Mouse (Mus musculus): ENCODE results near the gene Rora.

The Rora gene

DNA sequence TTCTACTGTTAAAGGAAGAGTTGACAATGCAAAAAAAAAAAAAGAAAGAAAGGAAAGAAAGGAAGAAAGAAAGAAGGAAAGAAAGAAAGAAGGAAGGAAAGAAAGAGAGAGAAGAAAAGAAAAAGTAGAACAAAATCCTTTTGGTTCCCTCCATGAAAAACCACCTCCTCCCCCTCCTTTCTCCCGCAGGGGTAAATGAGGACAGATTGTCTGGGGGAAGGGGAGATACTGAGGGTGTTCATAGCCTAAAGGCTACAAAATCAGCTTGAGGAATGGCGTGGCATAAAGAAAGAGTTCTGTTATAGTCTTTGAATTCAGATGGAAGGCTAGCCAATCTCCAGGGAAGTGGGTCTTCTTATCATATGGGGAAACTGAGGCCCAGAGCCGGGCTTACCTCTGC is 107.3 kb downstream of the Rora start:
- DNase-seq: no peak

DNA sequence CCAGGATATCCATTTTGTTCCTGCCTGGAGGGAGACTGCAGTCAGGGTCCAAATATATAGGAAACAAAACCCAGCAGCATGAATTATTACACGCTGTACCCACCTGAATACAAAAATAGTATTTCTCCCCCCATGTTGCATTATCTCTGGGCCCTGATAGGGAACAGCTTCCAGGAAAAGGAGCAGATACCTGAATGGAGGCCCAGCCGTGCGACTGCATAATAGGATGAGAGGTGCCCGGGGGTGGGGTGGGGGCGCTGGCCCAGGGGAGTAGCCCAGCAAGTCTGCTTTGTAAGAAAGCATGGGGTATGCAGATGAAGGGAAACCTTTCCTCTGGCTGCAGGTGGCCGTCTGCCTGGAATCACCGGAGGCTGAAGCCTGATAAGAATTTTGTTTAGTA is 108.1 kb downstream of the Rora start:
- no peak for DNase-seq

DNA sequence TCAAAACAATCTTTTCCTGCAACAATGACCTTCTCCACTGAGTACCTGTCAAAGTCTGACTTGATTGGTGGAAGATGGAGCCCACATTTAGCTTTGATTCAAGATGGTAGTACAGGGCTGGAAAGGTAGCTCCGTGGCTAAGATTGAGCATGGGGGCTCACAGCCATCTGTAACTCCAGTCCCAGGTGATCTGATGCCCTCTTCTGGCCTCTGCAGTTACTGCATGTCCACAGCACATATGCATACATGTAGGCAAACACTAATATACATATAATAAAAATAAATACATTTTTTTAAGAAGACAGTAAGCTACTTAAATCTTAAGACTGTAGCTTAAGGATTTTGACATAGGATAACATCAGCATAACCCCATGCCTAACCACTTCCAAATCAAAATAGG is 112.0 kb downstream of the Rora start:
- DNase-seq: no peak

GRCm38 (mm10) chr9:68769638-68770037 is 116.1 kb downstream of the Rora start:
- DNase-seq: no peak

GRCm38 (mm10) chr9:68771383-68771782 is 117.8 kb downstream of the Rora start:
- no peak for DNase-seq

- no peak for DNase-seq
Observed at GRCm38 (mm10) chr9:68773770-68774169, 120.2 kb downstream of the Rora start.

GRCm38 (mm10) chr9:68782011-68782410 is 128.4 kb downstream of the Rora start:
- DNase-seq: no peak

- no peak for DNase-seq
Observed at GRCm38 (mm10) chr9:68782604-68783003, 129.0 kb downstream of the Rora start.

DNA sequence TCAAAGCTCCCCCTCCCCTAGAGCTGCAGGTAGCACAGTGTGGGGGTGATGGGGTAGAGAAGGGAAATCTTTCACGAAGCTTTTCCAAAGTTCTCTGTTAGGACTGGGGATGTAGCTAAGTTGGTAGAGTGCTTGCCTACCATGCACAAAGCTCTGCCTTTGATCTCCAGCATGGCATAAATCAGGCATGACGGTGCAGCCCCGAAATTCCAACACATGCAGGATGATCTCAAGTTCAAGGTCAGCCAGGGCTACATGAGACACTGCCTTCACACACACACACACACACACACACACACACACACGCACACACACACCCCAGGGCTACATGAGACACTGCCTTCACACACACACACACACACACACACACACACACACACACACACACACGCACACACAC is 129.7 kb downstream of the Rora start:
- no peak for DNase-seq

DNA sequence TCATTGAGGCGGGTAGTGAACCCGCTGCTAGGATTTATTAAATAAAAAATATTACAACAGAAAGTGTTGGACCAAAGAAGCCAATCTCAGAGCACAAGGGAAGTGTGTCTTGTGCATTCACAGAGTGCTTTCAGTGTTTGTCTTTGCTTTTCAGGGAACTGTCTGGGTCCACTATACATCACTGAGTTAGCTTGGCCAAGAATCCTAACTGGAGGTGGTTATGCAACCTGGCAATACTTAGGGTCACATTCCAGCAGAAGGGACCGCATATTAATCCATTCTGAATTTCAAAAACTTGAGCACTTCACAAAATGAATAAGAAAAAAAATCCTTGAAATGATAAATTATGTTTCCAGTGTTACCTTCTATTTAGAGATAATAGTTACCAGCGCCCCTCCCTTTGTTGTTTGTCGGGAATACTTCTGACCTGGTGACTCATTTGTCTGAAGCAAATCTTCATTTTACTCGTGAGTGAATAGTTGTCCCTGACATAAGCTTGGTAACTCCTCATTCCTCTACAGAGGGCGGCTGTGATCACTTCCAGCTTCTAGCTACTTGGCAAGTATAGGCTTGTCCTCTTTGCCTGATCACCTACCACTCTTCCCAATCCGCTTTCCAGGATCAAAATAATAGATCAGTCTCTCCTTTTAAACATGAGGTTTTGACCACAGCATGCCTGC is 133.2 kb downstream of the Rora start:
- DNase-seq: no peak

DNA sequence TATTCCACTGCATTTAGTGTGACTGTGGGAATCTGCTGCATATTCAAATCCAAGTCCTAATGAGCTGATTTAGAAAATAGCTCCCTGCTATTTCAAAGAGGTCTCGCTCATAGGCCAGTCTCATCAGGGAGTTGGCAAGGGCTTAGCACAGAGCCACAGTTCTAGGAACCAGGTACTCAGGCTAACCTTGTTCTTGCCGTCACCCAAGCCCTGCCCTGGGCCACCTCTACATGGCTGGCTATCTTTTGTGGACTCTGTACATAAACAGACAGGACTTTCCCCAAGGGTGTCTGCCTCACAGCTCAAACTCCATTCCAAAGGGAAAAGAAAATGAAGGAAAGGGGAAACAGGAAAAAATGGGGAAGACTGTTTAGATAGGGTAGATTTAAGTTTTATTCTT is 134.1 kb downstream of the Rora start:
- no peak for DNase-seq

DNA sequence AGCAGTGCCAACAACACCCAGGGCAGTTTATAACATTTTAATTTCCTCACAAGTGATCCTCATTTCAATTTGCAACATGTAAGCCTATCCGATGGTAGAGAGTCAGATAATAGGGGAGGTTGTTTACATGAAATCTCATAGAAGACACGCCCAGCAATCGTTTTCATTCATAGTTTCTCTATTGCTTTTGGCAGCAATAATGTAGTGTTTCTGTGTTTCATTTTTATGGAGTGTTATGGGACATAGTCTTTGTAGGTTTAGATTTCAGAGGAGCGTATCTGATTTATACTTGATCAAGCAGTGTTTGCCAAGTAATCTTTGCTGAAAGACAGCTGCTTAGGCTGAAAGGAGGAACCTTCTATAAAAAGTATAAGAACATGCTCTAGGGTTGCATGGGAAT is 137.3 kb downstream of the Rora start:
- no peak for DNase-seq

GRCm38 (mm10) chr9:68791982-68792540 is 138.5 kb downstream of the Rora start:
- no peak for DNase-seq

DNA sequence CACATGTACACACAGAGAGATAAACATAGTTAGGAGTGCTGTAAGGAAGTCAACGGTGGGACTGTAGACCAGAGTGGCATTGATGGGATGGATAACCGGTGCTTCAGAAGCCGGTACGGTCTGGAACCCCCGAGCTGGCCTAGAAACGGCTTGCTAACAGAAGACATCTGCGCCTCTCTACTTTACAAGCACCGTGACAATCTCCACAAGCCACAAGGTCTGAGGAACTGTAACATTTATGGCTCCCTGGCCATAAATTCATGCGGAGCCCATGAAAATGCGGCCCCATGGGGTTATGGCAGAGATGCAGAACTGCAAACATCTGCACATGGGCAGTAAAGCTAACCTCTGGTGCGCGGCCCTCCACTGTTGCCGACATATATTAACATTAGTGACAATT is 141.7 kb downstream of the Rora start:
- DNase-seq: no peak

- DNase-seq: no peak
Observed at GRCm38 (mm10) chr9:68798221-68798620, 144.6 kb downstream of the Rora start.

GRCm38 (mm10) chr9:68799065-68799464 is 145.5 kb downstream of the Rora start:
- no peak for DNase-seq

- DNase-seq: no peak
Observed at GRCm38 (mm10) chr9:68804229-68804628, 150.6 kb downstream of the Rora start.

GRCm38 (mm10) chr9:68805776-68806175 is 152.2 kb downstream of the Rora start:
- DNase-seq: no peak

DNA sequence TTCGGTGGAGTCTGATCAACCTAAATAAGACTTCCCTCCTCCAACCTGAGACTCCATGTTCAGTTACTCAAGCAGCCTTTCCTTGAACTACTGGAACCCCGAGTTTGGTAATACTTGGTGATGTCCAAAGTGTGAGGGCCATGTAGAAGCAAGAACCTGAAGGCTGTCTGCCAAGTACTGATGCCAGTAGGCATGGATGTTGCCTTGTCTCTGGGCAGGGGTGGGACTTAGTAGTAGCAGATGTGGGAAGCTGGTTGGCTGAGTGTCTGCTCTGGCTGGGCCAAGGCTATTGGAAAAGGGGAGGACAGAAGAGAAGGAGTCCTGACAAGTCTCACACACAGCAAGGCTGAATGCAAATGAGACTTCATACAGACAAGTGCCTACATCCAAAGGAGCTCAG is 154.1 kb downstream of the Rora start:
- DNase-seq: no peak

DNA sequence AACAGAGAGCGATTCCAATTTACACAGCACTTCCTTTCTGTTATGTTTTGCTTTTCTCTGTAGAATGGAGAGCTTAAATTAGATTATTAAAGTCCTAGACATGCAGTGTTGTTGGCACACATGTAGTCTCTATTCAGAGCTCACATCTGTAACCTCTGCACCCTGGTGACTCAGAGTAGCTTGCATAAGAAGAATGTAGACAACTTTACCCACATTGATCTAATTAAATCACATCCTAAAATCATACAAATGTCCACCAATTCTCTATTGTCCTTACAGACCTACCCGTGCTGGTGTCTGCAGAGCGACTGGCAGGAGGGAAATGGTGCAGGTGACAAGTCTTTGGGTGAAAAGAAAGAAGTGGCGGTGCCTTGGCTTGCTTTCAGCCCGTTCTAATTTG is 155.9 kb downstream of the Rora start:
- no peak for DNase-seq

DNA sequence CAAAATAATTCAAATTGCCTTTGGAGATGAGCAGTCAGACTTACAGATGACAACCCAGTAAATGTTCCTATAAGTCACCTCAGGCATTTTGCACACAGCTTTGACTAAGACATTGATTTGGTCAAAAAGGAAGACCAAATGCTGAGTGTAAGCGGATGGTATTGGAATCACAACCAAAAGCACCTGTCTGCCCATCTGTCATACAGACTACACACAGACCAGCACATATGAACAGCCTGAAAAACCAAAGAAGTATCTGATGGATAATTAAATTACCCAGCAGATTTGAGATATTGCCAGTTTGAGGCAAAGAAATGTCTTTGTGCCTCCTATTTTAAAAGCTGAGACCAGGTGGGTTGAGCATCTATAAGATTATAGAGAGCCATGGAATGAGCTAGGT is 161.1 kb downstream of the Rora start:
- no peak for DNase-seq

DNA sequence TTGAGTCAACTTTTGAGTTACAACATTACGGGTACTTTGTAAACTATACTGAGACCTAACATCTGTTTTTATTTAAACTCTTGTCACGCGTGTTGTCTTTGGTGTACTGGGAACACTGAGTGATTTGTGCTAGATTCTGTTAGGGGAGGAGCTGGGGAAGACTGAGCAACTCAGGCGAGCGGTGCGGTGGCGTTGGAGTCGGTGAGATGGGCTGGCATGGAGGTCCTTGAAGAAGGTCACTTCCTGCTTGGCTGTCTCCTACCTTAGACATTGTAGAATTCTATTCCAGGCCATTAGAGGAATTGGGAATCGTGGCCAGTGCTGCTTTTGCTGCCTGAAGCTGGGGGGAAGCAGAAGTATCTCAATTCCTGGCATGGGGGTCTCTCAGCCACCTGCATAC is 162.3 kb downstream of the Rora start:
- DNase-seq: no peak

DNA sequence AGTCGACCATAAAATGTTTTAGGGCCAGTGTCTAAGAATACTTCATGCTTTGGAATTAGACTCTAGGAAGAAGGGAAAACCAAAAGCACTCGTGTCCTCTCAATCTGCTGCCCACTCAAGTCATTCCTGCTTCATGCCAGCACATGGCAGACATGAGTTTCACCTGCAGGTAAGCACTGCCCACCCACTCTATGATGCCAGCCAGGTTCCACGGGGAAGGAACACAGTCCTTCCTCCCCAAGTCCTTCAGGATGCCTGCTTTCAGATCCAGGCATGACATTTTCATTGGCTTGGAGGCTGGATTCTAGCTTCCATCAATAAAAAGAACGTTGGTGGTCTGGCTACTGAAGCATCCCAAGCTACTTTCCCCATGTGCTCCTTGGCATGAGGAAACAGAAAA is 166.4 kb downstream of the Rora start:
- no peak for DNase-seq

- DNase-seq: no peak
Observed at GRCm38 (mm10) chr9:68820478-68820877, 166.9 kb downstream of the Rora start.

DNA sequence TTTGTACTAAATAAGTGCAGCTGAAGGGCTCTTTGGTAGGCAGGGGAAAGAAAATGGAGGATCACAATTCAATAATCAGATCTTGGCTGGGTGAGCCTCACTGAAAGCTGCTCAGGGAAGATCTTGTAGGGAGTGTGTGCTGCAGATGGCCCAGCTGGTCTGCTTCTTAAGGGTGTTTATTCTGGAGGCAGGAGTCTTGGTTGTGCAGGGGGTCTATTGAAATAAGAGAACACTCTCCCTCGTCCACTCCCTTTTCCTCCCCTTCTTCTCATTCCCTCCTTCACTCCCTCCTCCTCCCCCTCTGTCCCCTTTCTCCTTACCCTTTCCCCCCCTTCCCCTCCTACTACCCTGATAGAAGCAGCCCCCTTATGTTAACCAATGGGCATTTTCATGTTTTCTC is 167.8 kb downstream of the Rora start:
- DNase-seq: no peak

Measured in kidney, adult 11 months (tissue).